Mouse (Mus musculus): ENCODE results near the gene 1700010I14Rik.

DNA sequence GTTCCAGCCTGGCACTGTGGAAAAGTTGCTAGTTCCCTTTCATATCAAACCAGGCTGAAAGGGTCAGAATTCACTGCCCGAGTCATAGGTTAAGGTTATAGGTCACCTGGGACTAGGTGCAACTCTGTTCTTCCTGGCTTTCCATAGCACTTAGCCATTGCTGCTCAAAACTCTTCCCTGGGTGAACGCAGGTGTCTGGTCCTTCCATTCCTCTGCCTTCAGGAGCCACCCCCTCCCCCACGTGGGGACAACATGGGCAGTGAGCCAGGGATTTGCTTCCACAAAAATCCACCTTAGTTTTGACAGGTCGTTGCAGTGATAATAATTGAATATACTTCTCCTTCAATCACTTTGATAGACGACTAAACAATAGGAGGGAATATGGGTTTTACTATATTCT is 764 bp upstream of the 1700010I14Rik start:
- TF ChIP-seq NANOG (IDR thresholded peaks at IDR 0.05; ENCODE audit: borderline replicate concordance, low read length) (no peak), CTCF (conservative IDR thresholded peaks at IDR 0.05; ENCODE audit: low read length) (no peak), POU5F1 (IDR thresholded peaks at IDR 0.05; ENCODE audit: borderline replicate concordance, low read length) (no peak)

Data from E14TG2a.4 (cell line).